Mouse (Mus musculus): ENCODE measurements around the gene Rhbdd3.

DNA sequence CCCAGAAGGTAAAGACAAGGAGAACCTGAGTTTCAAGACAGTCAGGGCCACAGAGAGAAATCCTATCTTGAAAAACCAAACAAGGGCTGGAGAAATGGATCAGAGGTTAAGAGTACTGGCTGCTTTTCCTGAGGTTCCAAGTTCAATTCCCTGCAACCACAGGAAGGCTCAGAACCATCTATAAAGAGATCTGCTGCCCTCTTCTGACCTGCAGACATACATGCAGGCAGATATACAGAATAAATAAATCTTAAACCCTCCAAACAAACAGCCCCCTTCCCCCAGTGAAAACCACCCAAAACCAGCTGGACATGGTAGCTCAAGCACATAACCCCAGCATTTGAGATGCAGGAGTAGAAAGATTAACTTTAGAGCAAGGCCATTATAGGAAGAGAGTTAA is 23.0 kb upstream of the Rhbdd3 start:
- TF ChIP-seq CTCF (IDR thresholded peaks at IDR 0.05; ENCODE audit: insufficient read depth, low read length) = no peak
- TF ChIP-seq POLR2A (IDR thresholded peaks at IDR 0.05; ENCODE audit: borderline replicate concordance, extremely low read depth, low read depth, low read length) = no peak

Data from lung, adult 2 months (tissue).